Mouse (Mus musculus): ENCODE measurements at regions not wholly inside any gene's neighbourhood (a gene's known extent, or its start where the extent isn't known, plus 50 kb on each side); places are given as distances from the start of the nearest gene placed in this dataset.
"Not testable (repeated sequence)": the region's sequence is repeated elsewhere in the genome, so short reads cannot be mapped to it uniquely, and the experiment has no call there.

GRCm38 (mm10) chr7:61615156-61615555 lies 731.2 kb upstream of the Ndn start:
- no peak for DNase-seq (ENCODE audit: low spot score)

GRCm38 (mm10) chr7:61644893-61645545 lies 701.4 kb upstream of the Ndn start:
- no peak for DNase-seq (ENCODE audit: low spot score)

- no peak for DNase-seq (ENCODE audit: low spot score)
Observed at GRCm38 (mm10) chr7:61658086-61658485, 688.3 kb upstream of the Ndn start.

GRCm38 (mm10) chr7:61683080-61683479 lies 663.3 kb upstream of the Ndn start:
- no peak for DNase-seq (ENCODE audit: low spot score)

- peak; percentile 2 for DNase-seq (ENCODE audit: low spot score)
Observed at GRCm38 (mm10) chr7:61685052-61685655, 661.2 kb upstream of the Ndn start.

- no peak for DNase-seq (ENCODE audit: low spot score)
Observed at GRCm38 (mm10) chr7:61726149-61726548, 620.2 kb upstream of the Ndn start.

- no peak for DNase-seq (ENCODE audit: low spot score)
Observed at GRCm38 (mm10) chr7:61737511-61737910, 608.9 kb upstream of the Ndn start.

- DNase-seq (ENCODE audit: low spot score): not testable (repeated sequence)
Observed at GRCm38 (mm10) chr7:61739336-61739735, 607.0 kb upstream of the Ndn start.

GRCm38 (mm10) chr7:61769826-61770225 lies 576.5 kb upstream of the Ndn start:
- peak; percentile 11 for DNase-seq (ENCODE audit: low spot score)

- DNase-seq (ENCODE audit: low spot score): peak; percentile 15
Observed at GRCm38 (mm10) chr7:61790113-61790796, 556.1 kb upstream of the Ndn start.

- DNase-seq (ENCODE audit: low spot score): no peak
Observed at GRCm38 (mm10) chr7:61836827-61837226, 509.5 kb upstream of the Ndn start.

GRCm38 (mm10) chr7:61837240-61837639 lies 509.1 kb upstream of the Ndn start:
- peak; percentile 2 for DNase-seq (ENCODE audit: low spot score)

- DNase-seq (ENCODE audit: low spot score): no peak
Observed at GRCm38 (mm10) chr7:61851949-61852348, 494.4 kb upstream of the Ndn start.

GRCm38 (mm10) chr7:61864517-61864916 lies 481.9 kb upstream of the Ndn start:
- peak; percentile 4 for DNase-seq (ENCODE audit: low spot score)

GRCm38 (mm10) chr7:61866376-61866775 lies 480.0 kb upstream of the Ndn start:
- DNase-seq (ENCODE audit: low spot score): no peak

- DNase-seq (ENCODE audit: low spot score): no peak
Observed at GRCm38 (mm10) chr7:61876220-61876619, 470.1 kb upstream of the Ndn start.

GRCm38 (mm10) chr7:61877311-61878065 lies 468.9 kb upstream of the Ndn start:
- DNase-seq (ENCODE audit: low spot score): no peak

- no peak for DNase-seq (ENCODE audit: low spot score)
Observed at GRCm38 (mm10) chr7:61878095-61878494, 468.3 kb upstream of the Ndn start.

GRCm38 (mm10) chr7:61878585-61878984 lies 467.8 kb upstream of the Ndn start:
- DNase-seq (ENCODE audit: low spot score): no peak

All from adipocyte (in vitro differentiated cells).